Mouse (Mus musculus): ENCODE measurements around the gene Auh. TPM values are rescaled to one million over a fixed set of nuclear protein-coding genes. Genes with fewer than 3 reads are reported as not detected.

The Auh gene
- 15.3 and 18.0 TPM in 2 replicates for polyA plus RNA-seq (2012; rRNA removed)

GRCm38 (mm10) chr13:52929209-52930171 lies at the start of gene Auh:
Gene Auh (minus strand): TSS chr13:52929681.

Other genes with a start within 250 kb of the Auh start
- gene Nfil3, start 51.4 kb upstream of the Auh start, polyA plus RNA-seq (2012; rRNA removed) = 1.1 and 1.2 TPM in 2 replicates